Mouse (Mus musculus) embryo, embryonic 9.5 days (tissue): ENCODE measurements at regions not wholly inside any gene's neighbourhood (a gene's known extent, or its start where the extent isn't known, plus 50 kb on each side); places are given as distances from the start of the nearest gene placed in this dataset.

Source experiments
- DNase-seq: peaks from one replicate; pipeline ENCODE4 v3.0.0-alpha.2; 2017; ENCODE audit errors: extremely low spot score

GRCm38 (mm10) chr12:17992572-17992971 lies 301.9 kb downstream of the Hpcal1 start:
- DNase-seq, result peak; percentile 78

GRCm38 (mm10) chr12:17993368-17993767 lies 302.7 kb downstream of the Hpcal1 start:
- DNase-seq, result peak; percentile 33
